Mouse (Mus musculus) liver, embryonic 14.5 days (tissue): ENCODE data around the gene Iqce. TPM values are rescaled to one million over a fixed set of nuclear protein-coding genes. Genes with fewer than 3 reads are reported as not detected.

ENCODE experiments used
- ATAC-seq: fragments of 200-750 bp; cut with Nextera tagmentation; 2 replicates; pipeline ENCODE4 v1.8.0; 2017; ENCODE audit warnings: moderate number of reproducible peaks, mild to moderate bottlenecking, moderate library complexity; ENCODE audit not compliant: insufficient read depth
- DNase-seq, 3 experiments: peaks; one replicate each; pipeline ENCODE4 v3.0.0-alpha.2; 2012 to 2013; ENCODE audit warnings: low read depth in 3 of 3, low spot score in 3 of 3
- H3K27ac ChIP-seq: fragments of 300-500 bp; sonication (generic); 2 replicates; pipeline ENCODE4 v1.5.1; 2014; ENCODE audit warnings: moderate library complexity, mild to moderate bottlenecking, control low read depth, inconsistent platforms
- H3K27me3 ChIP-seq: fragments of 300-500 bp; sonication (generic); 2 replicates; pipeline ENCODE4 v1.6.1; 2014; ENCODE audit warnings: mild to moderate bottlenecking, low read length, moderate library complexity; ENCODE audit not compliant: control insufficient read depth, insufficient read depth
- H3K36me3 ChIP-seq: fragments of 300-500 bp; sonication (generic); replicated peaks from 2 replicates; pipeline ENCODE4 v1.6.1; 2014; ENCODE audit warnings: low read depth; ENCODE audit not compliant: control insufficient read depth, insufficient read depth
- H3K4me1 ChIP-seq, 2 experiments: fragments of 200-500 bp in 1 of 2; fragments of 300-500 bp in 1 of 2; sonication (generic) in 1 of 2; replicated peaks; 2 replicates each; pipeline ENCODE4 v1.6.1; 2012 to 2014; ENCODE audit warnings: antibody characterized with exemption in 1 of 2, inconsistent platforms in 1 of 2, low read length in 1 of 2; ENCODE audit not compliant: control insufficient read depth in 2 of 2, insufficient read depth in 2 of 2
- H3K4me2 ChIP-seq: fragments of 300-500 bp; sonication (generic); 2 replicates; pipeline ENCODE4 v1.6.1; 2014; ENCODE audit warnings: low read depth, mild to moderate bottlenecking, control low read depth, moderate library complexity
- H3K4me3 ChIP-seq, 2 experiments: fragments of 200-500 bp in 1 of 2; fragments of 300-500 bp in 1 of 2; sonication (generic) in 1 of 2; 2 replicates each; pipeline ENCODE4 v1.5.1; 2012 to 2014; ENCODE audit warnings: low read depth in 2 of 2, low read length in 2 of 2, mild to moderate bottlenecking in 2 of 2, control low read depth in 1 of 2, inconsistent platforms in 1 of 2, moderate library complexity in 1 of 2; ENCODE audit not compliant: insufficient read depth in 1 of 2
- H3K9ac ChIP-seq: fragments of 300-500 bp; sonication (generic); replicated peaks from 2 replicates; pipeline ENCODE4 v1.6.1; 2014; ENCODE audit warnings: mild to moderate bottlenecking, control low read depth, moderate library complexity
- H3K9me3 ChIP-seq: fragments of 300-500 bp; sonication (generic); 2 replicates; pipeline ENCODE4 v1.6.1; 2016; ENCODE audit warnings: low read length, mixed read lengths; ENCODE audit not compliant: control insufficient read depth
- CTCF ChIP-seq: IDR thresholded peaks from 2 replicates; pipeline ENCODE4 v1.5.1; 2016; ENCODE audit warnings: antibody characterized with exemption, low read depth, control low read depth
- EP300 ChIP-seq: IDR thresholded peaks from 2 replicates; pipeline ENCODE4 v1.6.1; 2016; ENCODE audit warnings: antibody characterized with exemption, low read depth
- WGBS: fragments of 180-500 bp; shearing (Covaris S2); extraction: QIAGEN DNeasy Blood & Tissue Kit; methylation state at CpG from one replicate; pipeline ENCODE4 v1.1.7; 2014; ENCODE audit not compliant: insufficient replicate concordance; 5-methylcytosine and 5-hydroxymethylcytosine counted together
- polyA plus RNA-seq, 2 experiments: library from polyadenylated mRNA; depleted of rRNA in 1 of 2; stranded (reverse) in 1 of 2; unstranded in 1 of 2; fragments of >200 nt; fragmentation: Nextera tagmentation in 1 of 2; extraction: Ambion mirVana in 1 of 2; gene quantifications; 2 replicates each; pipeline versions ENCODE4 v1.2.1 to v1.2.3; 2012 to 2014

The Iqce gene
- polyA plus RNA-seq, 2 experiments, result 3.4 to 3.8 TPM

- ATAC-seq, result no peak
- TF ChIP-seq EP300 (no peak), CTCF (peak; percentile 53)
Observed at GRCm38 (mm10) chr5:140741877-140742276, 39.7 kb upstream of the Iqce start.

DNA sequence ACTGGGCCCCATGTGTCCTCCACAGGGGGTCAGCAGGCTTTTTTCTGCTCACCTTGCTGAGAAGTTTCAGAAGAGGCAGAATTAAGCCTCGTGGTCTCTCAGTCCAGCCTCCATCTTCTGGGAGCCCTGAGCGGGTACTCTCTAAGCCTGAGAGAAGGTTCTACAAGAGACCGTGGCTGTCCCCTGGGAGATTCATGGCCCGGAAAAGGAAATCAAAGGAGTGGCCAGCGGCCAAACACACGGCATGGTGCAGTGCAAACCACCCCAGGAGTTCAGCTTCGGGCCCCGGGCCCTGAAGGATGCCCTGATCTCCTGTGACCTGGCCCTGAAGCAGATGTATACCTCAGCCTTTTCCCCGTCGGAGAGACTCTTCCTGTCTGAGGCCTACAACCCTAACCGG, 38.9 kb upstream of the Iqce start:
- 67% methylated on average over 11 of the region's 11 CpGs for WGBS
- TF ChIP-seq EP300 (no peak), CTCF (no peak)

More at GRCm38 (mm10) chr5:140741877-140742276, 39.7 kb upstream of the Iqce start:
- H3K36me3 ChIP-seq, result no peaks in the 10 kb centered on the region
- H3K27ac ChIP-seq, result no peak overlapping the region
- no peaks in the 10 kb centered on the region for H3K9me3 ChIP-seq
- no peaks in the 10 kb centered on the region for H3K27me3 ChIP-seq
- no peak overlapping the region for H3K4me3 ChIP-seq
- no peaks in the 10 kb centered on the region for H3K4me1 ChIP-seq
- no peak overlapping the region for H3K9ac ChIP-seq
- peak in 1 of 3 experiments; percentile 23 for DNase-seq
- no peak overlapping the region for H3K4me2 ChIP-seq

GRCm38 (mm10) chr5:140739813-140740212, 37.6 kb upstream of the Iqce start:
- H3K27me3 ChIP-seq, result peaks cover 18% of the 10 kb centered on the region
- H3K4me3 ChIP-seq, result no peak overlapping the region
- no peaks in the 10 kb centered on the region for H3K36me3 ChIP-seq
- H3K4me2 ChIP-seq, result no peak overlapping the region
- no peaks in the 10 kb centered on the region for H3K4me1 ChIP-seq
- H3K9ac ChIP-seq, result no peak overlapping the region
- H3K27ac ChIP-seq, result no peak overlapping the region
- H3K9me3 ChIP-seq, result no peaks in the 10 kb centered on the region
- DNase-seq, result no peak
- WGBS, result 51% methylated on average over 12 of the region's 12 CpGs
- TF ChIP-seq CTCF, result no peak
- no peak for TF ChIP-seq EP300
- no peak for ATAC-seq

More for the DNA sequence above, 38.9 kb upstream of the Iqce start:
- H3K36me3 ChIP-seq, result no peaks in the 10 kb centered on the region
- no peak overlapping the region for H3K9ac ChIP-seq
- no peak overlapping the region for H3K4me2 ChIP-seq
- H3K4me1 ChIP-seq, result no peaks in the 10 kb centered on the region
- no peak overlapping the region for H3K27ac ChIP-seq
- ATAC-seq, result no peak
- no peak overlapping the region for H3K4me3 ChIP-seq
- H3K9me3 ChIP-seq, result no peaks in the 10 kb centered on the region
- DNase-seq, result no peak
- peaks cover 8% of the 10 kb centered on the region for H3K27me3 ChIP-seq

GRCm38 (mm10) chr5:140736166-140736565, 34.0 kb upstream of the Iqce start:
- TF ChIP-seq EP300, result no peak
- no peak for TF ChIP-seq CTCF
- H3K27ac ChIP-seq, result no peak overlapping the region
- DNase-seq (no peak), ATAC-seq (no peak)
- H3K9me3 ChIP-seq, result no peaks in the 10 kb centered on the region
- H3K4me2 ChIP-seq, result no peak overlapping the region; the same call in 1 of the 2 replicates
- H3K9ac ChIP-seq, result no peak overlapping the region
- no peaks in the 10 kb centered on the region for H3K36me3 ChIP-seq
- H3K4me1 ChIP-seq, result no peaks in the 10 kb centered on the region
- H3K4me3 ChIP-seq, result no peak overlapping the region
- peaks cover 21% of the 10 kb centered on the region for H3K27me3 ChIP-seq
- WGBS, result 7% methylated on average over 13 of the region's 13 CpGs

DNA sequence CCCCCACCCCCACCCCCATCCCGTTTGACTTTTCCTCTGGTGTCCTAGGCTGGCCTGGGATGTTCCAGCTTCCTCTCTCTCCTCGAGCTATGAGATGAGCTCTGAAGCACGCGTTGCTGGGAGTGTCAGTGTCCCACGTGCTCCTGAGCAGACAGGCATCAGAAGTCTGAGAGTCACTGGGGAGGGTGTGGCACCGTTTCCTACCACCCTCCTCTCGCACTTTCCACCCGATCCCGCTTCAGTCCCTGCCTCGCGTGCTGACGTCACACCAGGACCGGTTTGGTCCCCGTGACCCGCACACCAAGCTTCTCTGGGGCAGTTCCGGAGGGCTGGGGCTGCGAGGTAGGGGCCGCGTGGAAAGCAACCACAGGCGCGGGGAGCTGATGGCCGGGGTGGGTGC, 33.1 kb upstream of the Iqce start:
- ATAC-seq, result no peak
- TF ChIP-seq CTCF, result no peak
- H3K4me1 ChIP-seq, result no peaks in the 10 kb centered on the region
- WGBS, result 1% methylated on average over 22 of the region's 22 CpGs
- H3K4me3 ChIP-seq, result peak overlapping the region in 1 of 2 experiments; percentile 23; a peak in 2 of 4 replicates
- DNase-seq, result no peak
- H3K4me2 ChIP-seq, result peak overlapping the region; percentile 50
- no peaks in the 10 kb centered on the region for H3K36me3 ChIP-seq
- H3K9me3 ChIP-seq, result no peaks in the 10 kb centered on the region
- H3K27me3 ChIP-seq, result peaks cover 21% of the 10 kb centered on the region
- no peak overlapping the region for H3K9ac ChIP-seq
- no peak overlapping the region for H3K27ac ChIP-seq
